Mouse (Mus musculus) cortical plate, adult 2 months (tissue): ENCODE measurements at regions not wholly inside any gene's neighbourhood (a gene's known extent, or its start where the extent isn't known, plus 50 kb on each side); places are given as distances from the start of the nearest gene placed in this dataset.
A peak's percentile ranks its signal among the peaks of the same experiment; 100 is the strongest.

Experiments used
- H3K27ac ChIP-seq: fragments of 200-500 bp; 2 replicates; pipeline ENCODE4 v1.5.1; 2012; ENCODE audit warnings: low read length, control low read depth, inconsistent platforms; ENCODE audit not compliant: insufficient read depth
- H3K4me1 ChIP-seq: fragments of 200-500 bp; 2 replicates; pipeline ENCODE4 v1.6.1; 2011; ENCODE audit warnings: low read length; ENCODE audit not compliant: control insufficient read depth, insufficient read depth
- H3K4me3 ChIP-seq: fragments of 200-500 bp; 2 replicates; pipeline ENCODE4 v1.5.1; 2011; ENCODE audit warnings: mild to moderate bottlenecking, low read length, control low read depth; ENCODE audit not compliant: insufficient read depth
- CTCF ChIP-seq: fragments of 200-500 bp; IDR thresholded peaks from 2 replicates; pipeline ENCODE4 v1.5.1; 2011; ENCODE audit warnings: mild to moderate bottlenecking, control low read depth, low read length; ENCODE audit not compliant: insufficient read depth; ENCODE audit errors: extremely low read depth
- POLR2A ChIP-seq: fragments of 200-500 bp; IDR thresholded peaks from 2 replicates; pipeline ENCODE4 v1.6.1; 2011; ENCODE audit warnings: mild to moderate bottlenecking, low read length, control low read depth; ENCODE audit not compliant: insufficient read depth; ENCODE audit errors: extremely low read depth

DNA sequence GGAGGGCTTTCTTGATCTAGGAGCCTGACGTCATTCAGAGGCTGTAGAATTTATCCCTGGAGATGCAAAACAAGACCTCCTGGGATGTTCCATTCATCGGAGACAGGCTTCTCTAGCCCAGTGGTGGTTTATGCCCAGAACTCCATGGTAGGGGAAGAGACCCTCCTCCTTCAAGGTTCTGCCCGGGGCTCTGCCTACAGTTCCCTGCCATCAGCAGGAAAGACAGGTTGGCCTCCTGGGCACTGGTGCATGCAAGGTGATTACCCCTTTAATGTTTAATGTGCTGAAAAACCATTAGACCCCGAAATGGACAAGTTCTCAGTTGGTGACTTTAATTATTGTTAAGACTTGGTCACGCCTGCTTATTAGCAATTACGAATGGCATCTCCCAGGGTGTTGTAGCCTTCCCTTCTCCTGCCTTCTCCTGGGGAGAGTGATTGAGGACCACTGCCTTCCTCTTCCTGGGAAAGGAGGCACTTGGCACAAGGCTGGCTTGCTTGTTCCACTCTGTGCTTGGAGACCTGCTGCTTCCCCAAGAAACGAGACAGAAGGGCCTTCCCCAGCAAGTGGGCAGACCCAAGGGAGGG, 102.0 kb upstream of the 4931429L15Rik start:
- Histone ChIP-seq H3K27ac (no peak overlapping the region), H3K4me1 (no peaks in the 10 kb centered on the region), H3K4me3 (no peak overlapping the region)
- TF ChIP-seq CTCF (no peak), POLR2A (no peak)

GRCm38 (mm10) chr9:46411686-46412085, 91.9 kb upstream of the 4931429L15Rik start:
- no peaks in the 10 kb centered on the region for H3K4me1 ChIP-seq
- TF ChIP-seq POLR2A (no peak), CTCF (no peak)
- no peak overlapping the region for H3K4me3 ChIP-seq
- no peak overlapping the region for H3K27ac ChIP-seq

- no peak for TF ChIP-seq CTCF
- no peak for TF ChIP-seq POLR2A
Observed at GRCm38 (mm10) chr9:46408776-46409175, 89.0 kb upstream of the 4931429L15Rik start.

DNA sequence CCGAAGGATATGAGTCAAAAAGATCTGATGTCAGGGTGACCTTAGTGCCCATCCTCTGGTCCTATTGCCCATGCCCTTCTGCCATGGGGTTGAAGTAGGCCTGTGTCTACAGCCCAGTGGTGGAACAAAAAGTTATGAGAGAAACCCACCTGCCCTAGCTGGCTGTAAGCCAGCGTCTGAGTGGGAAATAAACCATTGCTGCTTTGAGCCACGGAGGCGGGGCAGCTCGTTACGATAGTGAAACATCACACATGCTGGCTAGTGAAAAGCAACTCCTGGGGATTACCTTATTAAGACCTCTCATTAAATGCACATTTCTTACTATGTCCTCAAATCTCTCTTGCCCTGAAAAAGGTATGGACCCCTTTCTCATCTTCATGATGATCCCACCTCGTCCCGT, 86.8 kb upstream of the 4931429L15Rik start:
- no peak overlapping the region for H3K4me3 ChIP-seq
- no peak for TF ChIP-seq POLR2A
- no peak for TF ChIP-seq CTCF
- no peaks in the 10 kb centered on the region for H3K4me1 ChIP-seq
- no peak overlapping the region for H3K27ac ChIP-seq

More at GRCm38 (mm10) chr9:46408776-46409175, 89.0 kb upstream of the 4931429L15Rik start:
- Histone ChIP-seq H3K27ac (no peak overlapping the region), H3K4me3 (no peak overlapping the region), H3K4me1 (no peaks in the 10 kb centered on the region)

DNA sequence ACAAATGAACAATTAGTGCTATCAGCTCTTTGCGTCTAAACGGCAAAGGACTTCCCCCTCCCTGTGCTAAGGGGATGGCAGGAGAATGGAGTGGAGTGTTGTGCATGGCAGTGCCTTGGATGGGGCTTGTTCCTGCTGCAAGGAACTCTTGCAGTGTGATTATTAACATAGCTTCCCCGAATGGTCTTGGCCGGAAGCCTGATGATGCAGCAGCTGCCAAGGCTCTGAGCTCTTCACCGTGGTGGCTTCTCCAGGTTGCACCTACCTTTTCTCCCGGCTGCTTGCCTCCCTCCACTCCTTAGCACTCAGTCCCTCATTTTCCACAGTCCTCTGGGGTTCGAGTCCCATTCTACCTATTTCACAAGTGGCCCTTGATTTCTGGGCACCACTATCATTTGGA, 76.8 kb upstream of the 4931429L15Rik start:
- H3K4me1 ChIP-seq, result peaks cover 2% of the 10 kb centered on the region; the same call in 1 of the 2 replicates
- H3K27ac ChIP-seq, result no peak overlapping the region
- H3K4me3 ChIP-seq, result no peak overlapping the region
- no peak for TF ChIP-seq POLR2A
- TF ChIP-seq CTCF, result no peak

GRCm38 (mm10) chr9:46395156-46395765, 75.5 kb upstream of the 4931429L15Rik start:
- Histone ChIP-seq H3K4me1 (peaks cover 2% of the 10 kb centered on the region; the same call in 1 of the 2 replicates), H3K4me3 (no peak overlapping the region), H3K27ac (no peak overlapping the region)
- TF ChIP-seq CTCF, result no peak
- TF ChIP-seq POLR2A, result no peak

DNA sequence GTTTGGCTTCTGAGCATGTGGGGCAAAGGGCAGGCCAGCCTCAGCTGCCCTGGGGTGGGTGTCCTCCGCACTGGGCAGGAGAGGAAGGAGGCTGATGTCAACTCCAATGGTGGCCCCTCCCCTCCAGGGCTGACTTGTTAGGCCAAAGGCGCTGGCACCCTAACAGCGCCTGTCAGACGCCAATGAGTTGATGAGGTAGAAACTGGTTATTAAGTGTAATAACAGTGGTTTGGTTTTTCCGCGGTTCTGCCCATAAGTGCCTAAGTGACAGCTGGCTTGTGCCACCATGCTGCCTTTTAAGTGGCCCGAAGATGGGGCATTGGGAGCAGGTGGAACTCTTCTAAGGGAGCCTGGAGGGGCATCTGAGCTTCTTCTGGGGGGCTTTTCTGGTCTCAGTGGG, 74.5 kb upstream of the 4931429L15Rik start:
- Histone ChIP-seq H3K27ac (no peak overlapping the region), H3K4me1 (peaks cover 2% of the 10 kb centered on the region; the same call in 1 of the 2 replicates), H3K4me3 (no peak overlapping the region)
- no peak for TF ChIP-seq POLR2A

DNA sequence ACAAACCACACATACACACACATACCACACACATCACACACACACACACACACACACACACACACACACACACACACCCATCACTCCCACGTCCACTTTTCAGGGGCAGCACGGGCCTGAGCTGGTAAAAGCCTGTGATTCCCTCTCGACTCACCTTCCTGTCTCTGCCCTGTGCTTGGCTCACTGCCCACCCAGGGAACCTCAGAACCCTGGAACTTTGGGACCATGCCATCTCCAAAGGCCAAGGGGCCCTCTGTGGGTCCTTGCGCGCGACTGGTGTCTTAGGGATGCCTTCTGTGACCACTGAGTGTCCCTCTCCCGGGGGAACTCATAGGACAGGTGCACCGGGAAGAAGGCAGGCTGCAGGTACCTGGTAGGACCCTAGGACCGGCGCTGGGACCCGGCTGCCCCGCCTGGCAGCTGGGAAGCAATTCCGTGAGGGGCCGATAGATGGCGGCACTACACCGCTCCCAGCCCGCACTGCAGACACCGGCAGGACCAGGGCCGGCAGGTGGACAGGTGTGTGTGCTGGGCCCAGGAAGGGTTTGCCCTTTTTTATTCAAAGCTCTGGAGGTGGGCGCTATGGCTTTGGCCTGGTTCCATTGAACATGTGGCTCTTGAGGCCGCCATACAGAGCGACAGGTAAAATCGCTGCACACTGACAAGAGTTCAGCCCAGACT, 73.0 kb upstream of the 4931429L15Rik start:
- H3K4me3 ChIP-seq, result no peak overlapping the region
- no peak overlapping the region for H3K27ac ChIP-seq
- no peak for TF ChIP-seq POLR2A
- peak; percentile 70 for TF ChIP-seq CTCF
- H3K4me1 ChIP-seq, result peaks cover 2% of the 10 kb centered on the region; the same call in 1 of the 2 replicates

GRCm38 (mm10) chr9:46389741-46390140, 70.0 kb upstream of the 4931429L15Rik start:
- H3K4me3 ChIP-seq, result peak overlapping the region; percentile 45
- no peaks in the 10 kb centered on the region for H3K4me1 ChIP-seq
- TF ChIP-seq CTCF (no peak), POLR2A (no peak)
- H3K27ac ChIP-seq, result no peak overlapping the region
